Mouse (Mus musculus) thymus, postnatal 4 days (tissue): ENCODE measurements around the gene Grifin.
A peak's percentile ranks its signal among the peaks of the same experiment; 100 is the strongest.

ENCODE experiments used
- DNase-seq: peaks from one replicate; pipeline ENCODE4 v3.0.0; 2021

Gene Grifin

GRCm38 (mm10) chr5:140583732-140584368 is 19.0 kb upstream of the Grifin start:
- no peak for DNase-seq

- no peak for DNase-seq
Measured at GRCm38 (mm10) chr5:140582995-140583731, 18.3 kb upstream of the Grifin start.

- DNase-seq = peak; percentile 50
Measured at GRCm38 (mm10) chr5:140581569-140581968, 16.7 kb upstream of the Grifin start.

DNA sequence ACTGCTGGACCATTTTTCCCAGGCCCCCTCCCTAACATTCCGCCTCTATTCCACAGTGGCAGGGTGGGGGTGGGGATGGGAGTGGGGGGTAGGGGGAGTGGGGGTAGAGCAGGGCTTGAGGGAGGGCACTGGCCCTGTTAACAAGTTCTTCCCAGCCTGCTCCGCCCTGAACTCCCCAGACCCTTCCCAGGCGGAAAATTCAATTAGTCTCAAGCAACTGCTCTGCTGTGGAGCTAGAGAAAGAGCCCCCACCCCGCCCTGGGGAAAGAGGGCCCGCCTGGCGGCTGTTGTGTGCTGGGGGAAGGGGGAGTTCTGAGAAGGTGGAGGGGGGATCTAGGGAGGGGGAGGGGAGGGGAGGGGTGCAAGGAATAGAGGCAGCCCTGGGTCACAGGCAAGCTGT is 14.9 kb upstream of the Grifin start:
- no peak for DNase-seq

GRCm38 (mm10) chr5:140579221-140579620 is 14.3 kb upstream of the Grifin start:
- DNase-seq = no peak

GRCm38 (mm10) chr5:140575381-140575866 is 10.6 kb upstream of the Grifin start:
- DNase-seq = peak; percentile 51

GRCm38 (mm10) chr5:140572611-140573010 is 7.7 kb upstream of the Grifin start:
- DNase-seq = no peak

DNA sequence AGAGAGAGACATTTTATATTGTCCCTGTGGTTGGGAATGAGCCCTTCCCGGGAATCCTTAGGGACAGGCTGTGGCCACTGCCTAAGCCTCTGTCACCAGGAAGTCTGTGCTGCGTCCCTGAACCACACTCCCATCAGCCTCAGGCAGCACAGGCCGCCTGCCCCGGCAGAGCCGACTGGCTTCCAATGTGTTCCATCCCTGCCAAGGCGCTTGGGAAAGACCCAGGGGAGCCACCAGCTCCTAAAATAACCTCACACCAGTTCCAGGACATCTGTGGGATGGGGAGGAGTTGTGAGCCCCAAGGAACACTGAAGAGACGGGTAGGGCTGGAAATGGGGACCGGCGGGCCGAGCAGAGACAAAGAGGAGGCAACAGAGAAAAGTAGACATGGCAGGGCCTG is 6.8 kb upstream of the Grifin start:
- no peak for DNase-seq

DNA sequence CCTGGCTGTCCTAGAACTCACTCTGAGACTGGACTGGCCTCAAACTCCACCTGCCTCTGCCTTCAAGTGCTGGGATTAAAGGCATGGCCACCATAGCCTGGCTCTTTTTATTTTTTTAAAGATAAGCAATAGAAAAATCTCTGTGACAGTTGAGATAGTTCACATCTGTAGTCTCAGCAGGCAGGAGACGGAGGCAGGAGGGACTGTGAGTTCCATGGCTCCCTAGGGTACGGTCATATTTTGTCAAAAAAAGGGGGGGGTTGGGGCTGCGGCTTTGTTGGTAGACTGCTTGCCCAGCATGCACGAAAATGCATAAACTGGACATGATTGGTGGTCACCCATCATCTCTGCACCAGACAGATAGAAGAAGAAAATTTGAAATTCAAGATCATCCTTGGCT is 6.3 kb upstream of the Grifin start:
- no peak for DNase-seq

DNA sequence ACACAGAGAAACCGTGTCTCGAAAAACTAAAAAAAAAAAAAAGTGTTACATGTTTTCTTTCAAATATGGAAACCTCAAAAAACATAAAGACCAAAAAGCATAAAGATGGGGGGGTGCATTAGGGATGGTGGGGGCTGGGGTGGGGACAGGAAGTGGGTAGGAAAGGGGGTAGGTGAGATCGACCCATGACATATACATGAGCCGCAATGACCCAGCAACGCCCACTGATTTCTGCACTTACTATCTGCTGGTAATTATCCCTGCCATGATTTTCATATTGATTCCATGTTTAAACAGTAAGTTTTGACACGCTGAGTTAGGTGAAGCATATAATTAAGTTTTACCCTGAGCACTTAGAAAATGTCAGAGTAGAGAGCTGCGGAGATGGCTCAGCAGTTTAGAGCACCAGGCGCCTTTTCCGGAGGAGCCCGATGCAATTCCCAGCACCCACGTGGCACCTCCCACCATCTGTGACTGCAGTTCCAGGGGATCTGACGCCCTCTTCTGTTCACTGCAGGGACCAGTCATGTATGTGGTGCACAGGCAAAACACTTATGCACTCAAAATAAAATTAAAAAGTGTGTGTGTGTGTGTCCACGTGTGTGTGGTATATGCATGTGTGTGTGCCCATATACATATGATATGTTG is 5.5 kb upstream of the Grifin start:
- peak; percentile 14 for DNase-seq

GRCm38 (mm10) chr5:140569032-140569595 is 4.2 kb upstream of the Grifin start:
- DNase-seq = no peak

GRCm38 (mm10) chr5:140568321-140568970 is 3.6 kb upstream of the Grifin start:
- peak; percentile 80 for DNase-seq

GRCm38 (mm10) chr5:140567751-140568150 is 2.9 kb upstream of the Grifin start:
- DNase-seq = peak; percentile 25

- DNase-seq = peak; percentile 94
Measured at GRCm38 (mm10) chr5:140567321-140567720, 2.5 kb upstream of the Grifin start.

GRCm38 (mm10) chr5:140566271-140566670 is 1.4 kb upstream of the Grifin start:
- no peak for DNase-seq

GRCm38 (mm10) chr5:140565856-140566255 is 985 bp upstream of the Grifin start:
- peak; percentile 86 for DNase-seq

- DNase-seq = no peak
Measured at GRCm38 (mm10) chr5:140565451-140565850, 580 bp upstream of the Grifin start.

- no peak for DNase-seq
Measured at GRCm38 (mm10) chr5:140562601-140563000, 2.3 kb downstream of the Grifin start.

DNA sequence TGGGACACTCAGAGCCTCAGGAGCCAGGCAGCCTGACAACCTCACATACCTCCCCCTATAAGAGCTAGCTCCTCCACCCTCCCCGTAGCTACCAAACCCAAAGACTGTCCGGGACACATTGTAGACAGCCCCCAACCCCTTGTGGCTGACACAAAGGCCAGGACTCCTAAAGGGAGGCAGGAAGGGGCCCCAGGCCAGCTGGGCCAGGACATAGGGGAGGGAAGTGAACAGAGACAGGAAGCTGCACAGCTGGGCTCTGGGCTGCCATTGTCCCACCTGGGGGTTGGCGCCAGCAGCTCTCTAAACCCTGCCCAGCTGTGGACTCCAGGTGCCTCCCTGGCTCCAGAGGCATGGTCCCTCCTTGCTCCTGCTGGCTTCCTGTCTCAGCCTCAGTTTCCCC is 8.0 kb downstream of the Grifin start:
- DNase-seq = peak; percentile 60

GRCm38 (mm10) chr5:140553719-140554118 is 11.2 kb downstream of the Grifin start:
- no peak for DNase-seq

DNA sequence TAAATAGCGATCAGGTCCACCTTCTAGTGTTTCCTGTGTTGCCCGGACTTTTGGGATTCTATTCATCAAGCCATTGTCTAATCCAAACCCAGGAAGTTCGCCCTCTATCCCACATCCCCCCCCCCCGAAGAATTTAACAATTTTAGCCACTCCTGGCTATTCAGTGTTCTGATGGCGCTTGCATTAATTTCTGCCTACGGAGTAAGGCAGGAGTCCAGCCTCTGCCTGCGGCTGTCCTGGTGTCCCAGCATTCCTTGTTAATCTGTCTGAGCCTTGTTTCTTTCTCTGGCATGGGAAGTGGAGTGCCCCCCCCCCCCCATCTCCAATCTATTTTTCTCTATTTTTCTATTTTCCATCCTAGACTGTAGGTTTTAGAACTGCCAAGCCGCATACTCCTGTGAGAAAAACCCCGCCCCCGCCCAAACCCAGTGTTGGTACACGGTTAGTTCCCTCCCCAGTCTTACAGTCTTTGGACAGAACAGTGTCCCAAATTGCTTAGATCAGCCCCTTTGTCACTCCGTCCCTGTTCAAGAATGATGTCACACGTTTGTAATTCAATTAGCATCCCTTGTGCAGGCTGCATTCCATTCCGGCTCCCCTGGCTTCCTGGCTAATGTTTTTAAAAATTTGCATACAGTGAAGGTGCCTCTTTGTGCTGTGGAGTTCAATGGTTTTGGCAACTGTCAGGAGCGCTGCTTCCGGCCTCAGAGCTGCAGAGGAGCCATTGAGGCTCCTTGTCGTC is 15.4 kb downstream of the Grifin start:
- no peak for DNase-seq

- DNase-seq = no peak
Measured at GRCm38 (mm10) chr5:140546332-140546731, 18.5 kb downstream of the Grifin start.
